Mouse (Mus musculus): ENCODE measurements around the gene Mdc1. TPM values are rescaled to one million over a fixed set of nuclear protein-coding genes. Genes with fewer than 3 reads are reported as not detected.

Gene Mdc1
- polyA plus RNA-seq, 1 experiment from 2014 or later, result 15.0 TPM

DNA sequence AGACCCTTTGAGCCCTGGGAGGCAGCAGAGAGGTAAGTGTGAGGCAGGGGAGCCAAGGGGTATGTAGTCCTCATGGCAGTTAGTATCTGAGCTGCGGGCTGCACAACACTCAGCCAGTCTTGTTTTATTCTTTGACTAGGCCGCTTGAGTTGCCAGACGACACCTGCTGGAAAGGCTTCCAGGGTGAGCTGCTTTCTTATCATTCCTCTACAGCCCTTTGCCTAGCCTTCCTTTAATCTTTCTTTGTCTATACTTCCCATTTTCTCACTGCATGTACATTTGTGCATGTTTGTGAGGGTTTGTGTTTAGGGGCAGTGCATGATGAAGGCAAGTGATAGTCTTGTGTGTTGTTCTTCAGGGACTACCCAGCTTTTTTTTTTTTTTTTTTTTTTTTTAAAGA is 9.7 kb downstream of the Mdc1 start:
- ATAC-seq (ENCODE audit: insufficient read depth, low FRiP score, low TSS enrichment) (no peak), DNase-seq (ENCODE audit: low spot score) (no peak)
- no peak overlapping the region for H3K4me2 ChIP-seq (ENCODE audit: low read depth)
- no peak overlapping the region for H3K27ac ChIP-seq (ENCODE audit: low read depth, low read length)
- 87% methylated on average over 3 of the region's 3 CpGs for WGBS
- H3K9me3 ChIP-seq (ENCODE audit: control insufficient read depth, low read length), result no peaks in the 10 kb centered on the region
- H3K9ac ChIP-seq (ENCODE audit: low read length), result no peak overlapping the region
- H3K4me1 ChIP-seq (ENCODE audit: control insufficient read depth, insufficient read depth, low read length), result no peaks in the 10 kb centered on the region
- H3K27me3 ChIP-seq (ENCODE audit: control insufficient read depth, insufficient read depth, low read length), result no peaks in the 10 kb centered on the region
- H3K36me3 ChIP-seq (ENCODE audit: control insufficient read depth, insufficient read depth, low read length), result peaks cover 29% of the 10 kb centered on the region
- no peak overlapping the region for H3K4me3 ChIP-seq (ENCODE audit: low read depth, low read length)

DNA sequence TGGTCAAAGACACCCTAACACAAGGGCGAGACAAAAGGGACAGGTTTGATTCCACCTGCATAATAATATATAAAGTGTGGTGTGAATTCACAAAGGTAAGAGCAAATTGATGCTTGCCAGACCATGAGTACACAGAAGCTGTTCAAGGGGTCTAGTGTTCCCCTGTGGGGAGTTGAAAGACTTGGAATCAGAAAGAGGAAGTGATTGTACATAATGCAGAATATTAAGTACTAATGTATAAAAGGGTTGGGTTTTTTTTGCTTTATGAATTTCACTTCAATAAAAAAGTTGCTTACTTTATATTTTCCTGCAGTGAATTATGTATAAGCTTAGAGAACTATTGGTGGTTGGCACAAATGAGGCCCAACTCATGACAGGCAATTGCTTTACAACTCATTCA is 18.1 kb downstream of the Mdc1 start:
- H3K27me3 ChIP-seq (ENCODE audit: control insufficient read depth, insufficient read depth, low read length), result no peaks in the 10 kb centered on the region
- no peaks in the 10 kb centered on the region for H3K9me3 ChIP-seq (ENCODE audit: control insufficient read depth, low read length)
- no peaks in the 10 kb centered on the region for H3K4me1 ChIP-seq (ENCODE audit: control insufficient read depth, insufficient read depth, low read length)
- H3K4me2 ChIP-seq (ENCODE audit: low read depth), result no peak overlapping the region
- no peak for DNase-seq (ENCODE audit: low spot score)
- H3K27ac ChIP-seq (ENCODE audit: low read depth, low read length), result no peak overlapping the region
- no peak overlapping the region for H3K4me3 ChIP-seq (ENCODE audit: low read depth, low read length)
- no peak for ATAC-seq (ENCODE audit: insufficient read depth, low FRiP score, low TSS enrichment)
- WGBS, result 87% methylated on average over 1 of the region's 1 CpGs
- no peak overlapping the region for H3K9ac ChIP-seq (ENCODE audit: low read length)
- 0 out of 2 replicates have a peak, but pooled peaks cover 3% of the 10 kb centered on the region for H3K36me3 ChIP-seq (ENCODE audit: control insufficient read depth, insufficient read depth, low read length)

DNA sequence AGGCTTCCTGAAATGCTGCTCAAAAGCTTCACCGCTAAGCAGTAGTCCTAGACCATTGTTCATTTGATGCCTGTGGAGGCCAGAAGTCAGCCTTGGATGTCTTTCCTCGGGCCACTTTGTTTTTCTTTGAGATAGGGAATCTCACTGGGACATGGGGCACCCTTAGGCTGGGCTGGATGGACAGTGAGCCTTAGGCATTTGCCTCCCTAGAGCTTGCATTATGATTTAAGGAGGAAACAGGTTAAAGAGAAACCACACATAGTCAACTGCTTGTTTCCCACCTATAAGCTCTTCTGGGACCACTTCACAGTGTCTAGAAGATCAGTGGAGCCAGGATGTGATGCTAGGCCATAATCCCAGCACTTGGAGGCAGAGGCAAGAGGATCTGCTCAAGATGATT is 18.5 kb downstream of the Mdc1 start:
- DNase-seq (ENCODE audit: low spot score), result peak; percentile 6
- no peak for ATAC-seq (ENCODE audit: insufficient read depth, low FRiP score, low TSS enrichment)
- WGBS, result 69% methylated on average over 2 of the region's 2 CpGs
- Histone ChIP-seq H3K9ac (ENCODE audit: low read length) (no peak overlapping the region), H3K27me3 (ENCODE audit: control insufficient read depth, insufficient read depth, low read length) (no peaks in the 10 kb centered on the region), H3K27ac (ENCODE audit: low read depth, low read length) (no peak overlapping the region), H3K4me1 (ENCODE audit: control insufficient read depth, insufficient read depth, low read length) (no peaks in the 10 kb centered on the region), H3K4me3 (ENCODE audit: low read depth, low read length) (no peak overlapping the region), H3K9me3 (ENCODE audit: control insufficient read depth, low read length) (no peaks in the 10 kb centered on the region), H3K36me3 (ENCODE audit: control insufficient read depth, insufficient read depth, low read length) (0 out of 2 replicates have a peak, but pooled peaks cover 3% of the 10 kb centered on the region), H3K4me2 (ENCODE audit: low read depth) (no peak overlapping the region)

DNA sequence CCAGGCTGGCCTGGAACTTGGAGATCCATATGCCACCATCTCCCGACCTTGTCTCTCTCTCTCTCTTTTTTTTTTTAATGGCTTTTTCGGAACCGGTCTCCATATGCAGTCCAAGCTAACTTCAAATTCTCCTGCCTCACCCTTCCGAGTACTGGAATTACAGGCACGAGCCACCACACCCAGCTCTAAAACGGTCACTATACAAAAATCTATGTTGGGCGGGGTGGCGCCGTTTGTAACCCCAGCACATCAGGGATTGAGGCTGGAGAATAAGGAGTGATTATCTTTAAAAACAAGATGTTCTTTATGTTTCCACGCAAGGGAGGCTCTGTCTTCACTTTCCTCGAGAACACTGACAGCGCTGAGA is 19.5 kb downstream of the Mdc1 start:
- WGBS, result 6% methylated on average over 12 of the region's 12 CpGs
- Histone ChIP-seq H3K4me1 (ENCODE audit: control insufficient read depth, insufficient read depth, low read length) (no peaks in the 10 kb centered on the region; the same call in 1 of the 2 replicates), H3K9ac (ENCODE audit: low read length) (no peak overlapping the region; the same call in 1 of the 2 replicates), H3K4me3 (ENCODE audit: low read depth, low read length) (peak overlapping the region; percentile 57), H3K4me2 (ENCODE audit: low read depth) (peak overlapping the region; percentile 57), H3K27me3 (ENCODE audit: control insufficient read depth, insufficient read depth, low read length) (no peaks in the 10 kb centered on the region), H3K36me3 (ENCODE audit: control insufficient read depth, insufficient read depth, low read length) (0 out of 2 replicates have a peak, but pooled peaks cover 3% of the 10 kb centered on the region), H3K9me3 (ENCODE audit: control insufficient read depth, low read length) (no peaks in the 10 kb centered on the region), H3K27ac (ENCODE audit: low read depth, low read length) (peak overlapping the region; percentile 73; the same call in 1 of the 2 replicates)
- no peak for DNase-seq (ENCODE audit: low spot score)
- no peak for ATAC-seq (ENCODE audit: insufficient read depth, low FRiP score, low TSS enrichment)

DNA sequence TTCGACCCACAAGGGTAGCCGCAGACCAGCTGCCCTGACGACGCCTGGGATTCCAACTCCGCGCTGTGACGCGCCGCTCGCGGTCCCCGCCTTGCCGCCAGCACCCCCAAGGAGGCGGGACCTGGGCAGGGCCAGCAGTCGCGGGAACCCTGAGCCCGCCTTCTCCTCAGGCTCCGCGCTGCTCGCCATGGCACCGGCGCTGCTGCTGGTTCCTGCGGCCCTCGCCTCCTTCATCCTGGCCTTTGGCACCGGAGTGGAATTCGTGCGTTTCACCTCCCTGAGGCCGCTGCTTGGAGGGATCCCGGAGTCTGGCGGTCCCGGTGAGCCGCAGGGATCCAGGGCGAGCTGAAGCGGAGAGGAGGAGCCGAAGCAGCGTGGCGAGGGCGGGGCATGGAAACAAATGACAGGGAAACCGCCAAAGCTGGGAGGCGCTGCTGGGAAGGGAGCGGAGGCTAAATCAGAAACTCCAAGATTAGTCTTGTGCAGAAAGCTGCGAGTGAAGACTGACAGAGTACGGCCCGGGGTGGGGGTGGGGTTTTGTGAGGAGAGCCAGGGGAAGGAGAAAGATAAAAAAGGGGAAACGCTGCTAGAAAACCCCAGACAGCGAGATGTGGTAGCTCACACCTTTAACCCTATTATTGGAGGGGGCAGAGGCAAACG is 20.0 kb downstream of the Mdc1 start, which contains the start of gene Nrm:
Gene Nrm (plus strand): TSS at position 121 of the 660 bp plus-strand sequence.
- WGBS, result 0% methylated on average over 47 of the region's 47 CpGs
- Histone ChIP-seq H3K4me1 (ENCODE audit: control insufficient read depth, insufficient read depth, low read length) (no peaks in the 10 kb centered on the region; the same call in 1 of the 2 replicates), H3K4me2 (ENCODE audit: low read depth) (peak within 1 kb of the TSS; percentile 57), H3K9me3 (ENCODE audit: control insufficient read depth, low read length) (no peaks in the 10 kb centered on the region), H3K36me3 (ENCODE audit: control insufficient read depth, insufficient read depth, low read length) (0 out of 2 replicates have a peak, but pooled peaks cover 3% of the 10 kb centered on the region), H3K9ac (ENCODE audit: low read length) (peak within 1 kb of the TSS; percentile 74), H3K4me3 (ENCODE audit: low read depth, low read length) (peak within 1 kb of the TSS; percentile 57), H3K27me3 (ENCODE audit: control insufficient read depth, insufficient read depth, low read length) (no peaks in the 10 kb centered on the region), H3K27ac (ENCODE audit: low read depth, low read length) (peak within 1 kb of the TSS; percentile 73; the same call in 1 of the 2 replicates)
- peak; percentile 86 for ATAC-seq (ENCODE audit: insufficient read depth, low FRiP score, low TSS enrichment)
- DNase-seq (ENCODE audit: low spot score), result peak; percentile 93

DNA sequence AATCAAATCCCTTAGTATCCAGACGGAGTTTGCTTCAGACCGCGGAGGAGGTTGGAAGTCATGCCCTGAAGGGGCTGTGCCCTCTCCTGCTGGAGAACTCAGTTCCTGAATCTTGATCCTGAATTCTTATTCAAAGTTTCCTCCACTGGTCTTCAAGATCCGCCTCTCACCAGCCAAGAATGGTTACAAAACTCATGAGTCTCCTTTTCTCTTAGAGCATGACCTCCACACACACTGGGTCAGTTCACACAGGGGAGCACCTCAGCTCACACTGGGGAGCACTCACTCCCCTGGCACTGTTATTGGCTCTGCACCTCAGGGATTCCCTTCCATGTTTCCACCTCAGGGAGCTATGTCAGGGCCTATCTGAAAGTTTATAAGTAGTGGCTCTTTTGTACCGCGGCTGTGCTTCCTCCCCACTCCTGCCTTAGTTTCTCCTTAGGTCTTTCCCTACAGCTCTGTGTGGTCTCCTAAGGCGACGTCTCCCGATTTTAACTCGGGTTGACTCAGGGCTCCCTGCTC is 23.6 kb downstream of the Mdc1 start:
- H3K36me3 ChIP-seq (ENCODE audit: control insufficient read depth, insufficient read depth, low read length), result no peaks in the 10 kb centered on the region
- peak overlapping the region; percentile 77 for H3K4me3 ChIP-seq (ENCODE audit: low read depth, low read length)
- ATAC-seq (ENCODE audit: insufficient read depth, low FRiP score, low TSS enrichment) (no peak), DNase-seq (ENCODE audit: low spot score) (peak; percentile 4)
- H3K9ac ChIP-seq (ENCODE audit: low read length), result peak overlapping the region; percentile 94
- H3K4me2 ChIP-seq (ENCODE audit: low read depth), result peak overlapping the region; percentile 86
- no peaks in the 10 kb centered on the region for H3K27me3 ChIP-seq (ENCODE audit: control insufficient read depth, insufficient read depth, low read length)
- H3K27ac ChIP-seq (ENCODE audit: low read depth, low read length), result peak overlapping the region; percentile 98
- WGBS, result 22% methylated on average over 10 of the region's 10 CpGs
- H3K4me1 ChIP-seq (ENCODE audit: control insufficient read depth, insufficient read depth, low read length), result peaks cover 25% of the 10 kb centered on the region
- H3K9me3 ChIP-seq (ENCODE audit: control insufficient read depth, low read length), result no peaks in the 10 kb centered on the region

DNA sequence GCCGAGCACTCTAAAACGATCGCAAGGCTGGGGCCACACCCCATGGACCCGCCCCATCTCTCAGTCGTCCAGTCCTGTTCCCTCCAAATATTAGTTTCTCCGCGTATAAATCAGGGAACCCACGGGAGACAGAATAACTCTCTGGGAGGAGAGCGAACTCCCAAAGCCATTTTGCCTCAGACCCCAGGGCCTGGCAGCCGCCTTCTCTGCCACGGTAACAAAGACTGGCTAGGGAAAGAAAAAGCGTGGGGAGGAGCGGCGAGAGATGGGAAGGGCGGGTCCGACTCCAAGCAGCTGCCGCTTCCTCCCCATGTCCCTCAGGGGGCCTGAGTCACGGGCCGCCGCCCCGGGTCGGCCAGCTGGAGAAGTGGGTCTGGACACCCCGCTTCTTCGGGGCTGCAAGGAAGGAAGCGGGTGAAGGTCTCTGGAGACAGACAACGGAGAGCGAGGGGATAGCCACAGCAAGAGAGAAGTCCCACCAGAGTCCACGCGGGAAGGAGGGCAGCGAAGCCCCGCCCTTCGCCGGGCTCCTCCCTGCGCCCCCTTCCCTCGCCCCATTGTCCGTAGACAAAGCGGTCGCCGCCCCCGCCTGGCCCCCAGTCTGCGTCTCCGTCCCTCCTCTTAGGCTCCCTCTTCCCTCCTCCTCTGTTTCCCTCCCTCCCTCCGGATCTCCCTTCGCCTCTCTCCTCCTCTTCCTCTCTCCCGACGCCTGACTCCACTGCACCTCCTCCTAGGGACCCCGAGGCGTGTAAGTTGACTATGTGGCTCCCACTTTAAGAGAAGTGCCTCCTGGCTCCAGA is 24.4 kb downstream of the Mdc1 start, which contains the start of gene Ppp1r18:
Gene Ppp1r18 (plus strand): TSS at position 113 of the 800 bp plus-strand sequence.
- no peaks in the 10 kb centered on the region for H3K27me3 ChIP-seq (ENCODE audit: control insufficient read depth, insufficient read depth, low read length)
- peak within 1 kb of the TSS; percentile 94 for H3K9ac ChIP-seq (ENCODE audit: low read length)
- H3K27ac ChIP-seq (ENCODE audit: low read depth, low read length), result peak within 1 kb of the TSS; percentile 98
- H3K9me3 ChIP-seq (ENCODE audit: control insufficient read depth, low read length), result no peaks in the 10 kb centered on the region
- peak; percentile 65 for ATAC-seq (ENCODE audit: insufficient read depth, low FRiP score, low TSS enrichment)
- peak within 1 kb of the TSS; percentile 86 for H3K4me2 ChIP-seq (ENCODE audit: low read depth)
- H3K36me3 ChIP-seq (ENCODE audit: control insufficient read depth, insufficient read depth, low read length), result 0 out of 2 replicates have a peak, but pooled peaks cover under 1% of the 10 kb centered on the region
- WGBS, result under 1% methylated on average over 42 of the region's 48 CpGs
- DNase-seq (ENCODE audit: low spot score), result peak; percentile 90
- H3K4me3 ChIP-seq (ENCODE audit: low read depth, low read length), result peak within 1 kb of the TSS; percentile 77
- H3K4me1 ChIP-seq (ENCODE audit: control insufficient read depth, insufficient read depth, low read length), result peaks cover 28% of the 10 kb centered on the region

DNA sequence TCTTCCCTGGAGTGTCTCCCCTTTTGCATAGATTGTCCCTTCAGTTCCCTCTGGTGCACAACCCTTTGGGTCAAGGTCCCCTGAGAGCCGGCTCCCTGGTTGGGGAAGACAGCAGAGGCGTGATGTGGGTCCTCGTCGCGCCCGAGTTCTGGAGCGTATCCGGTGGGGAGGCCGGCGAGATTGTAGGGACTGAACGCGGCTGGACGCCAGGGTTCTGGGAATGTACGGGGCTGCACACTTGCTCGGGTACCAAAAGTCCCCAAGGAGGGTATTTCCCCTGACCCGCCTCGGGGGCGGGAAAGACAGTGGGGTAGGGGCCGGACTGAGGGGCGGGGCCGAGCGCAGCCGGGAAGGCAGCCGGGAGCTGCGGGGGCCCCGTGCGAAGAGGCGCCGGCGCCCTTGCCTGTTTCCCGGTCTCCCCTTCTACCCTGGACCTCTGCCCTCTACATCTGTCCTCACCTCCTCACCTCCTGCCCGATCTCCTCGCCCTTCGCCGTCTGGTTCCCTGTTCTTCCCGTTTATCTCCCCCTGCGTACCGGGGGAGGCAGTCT is 25.0 kb downstream of the Mdc1 start:
- ATAC-seq (ENCODE audit: insufficient read depth, low FRiP score, low TSS enrichment), result peak; percentile 62
- H3K4me1 ChIP-seq (ENCODE audit: control insufficient read depth, insufficient read depth, low read length), result peaks cover 28% of the 10 kb centered on the region
- DNase-seq (ENCODE audit: low spot score), result no peak
- peak overlapping the region; percentile 98 for H3K27ac ChIP-seq (ENCODE audit: low read depth, low read length)
- H3K9me3 ChIP-seq (ENCODE audit: control insufficient read depth, low read length), result no peaks in the 10 kb centered on the region
- peak overlapping the region; percentile 94 for H3K9ac ChIP-seq (ENCODE audit: low read length)
- H3K36me3 ChIP-seq (ENCODE audit: control insufficient read depth, insufficient read depth, low read length), result peaks cover 6% of the 10 kb centered on the region; the same call in 1 of the 2 replicates
- no peaks in the 10 kb centered on the region for H3K27me3 ChIP-seq (ENCODE audit: control insufficient read depth, insufficient read depth, low read length)
- H3K4me2 ChIP-seq (ENCODE audit: low read depth), result peak overlapping the region; percentile 86
- 0% methylated on average over 30 of the region's 38 CpGs for WGBS
- peak overlapping the region; percentile 77 for H3K4me3 ChIP-seq (ENCODE audit: low read depth, low read length)
